Mouse (Mus musculus) kidney, adult 2 months (tissue): Measurements from ENCODE around the gene Hoxd10. TPM values are rescaled to one million over a fixed set of nuclear protein-coding genes. Genes with fewer than 3 reads are reported as not detected.

ENCODE experiments used
- DNase-seq: peaks from one replicate; pipeline ENCODE4 v3.0.0; 2021
- H3K27ac ChIP-seq: fragments of 200-500 bp; 2 replicates; pipeline ENCODE4 v1.5.1; 2012; ENCODE audit warnings: low read depth, low read length, control low read depth, inconsistent platforms; ENCODE audit not compliant: insufficient read depth
- H3K27me3 ChIP-seq: fragments of 200-500 bp; replicated peaks from 2 replicates; pipeline ENCODE4 v1.6.1; 2012; ENCODE audit warnings: mild to moderate bottlenecking, moderate library complexity, low read length, inconsistent platforms; ENCODE audit not compliant: control insufficient read depth, insufficient read depth
- H3K36me3 ChIP-seq: fragments of 200-500 bp; 2 replicates; pipeline ENCODE4 v1.6.1; 2012; ENCODE audit warnings: mild to moderate bottlenecking, moderate library complexity, low read length, inconsistent platforms; ENCODE audit not compliant: control insufficient read depth, insufficient read depth
- H3K4me1 ChIP-seq: fragments of 200-500 bp; 2 replicates; pipeline ENCODE4 v1.6.1; 2011; ENCODE audit warnings: low read length; ENCODE audit not compliant: control insufficient read depth, insufficient read depth
- H3K4me3 ChIP-seq: fragments of 200-500 bp; 2 replicates; pipeline ENCODE4 v1.5.1; 2011; ENCODE audit warnings: mild to moderate bottlenecking, low read depth, low read length, control low read depth; ENCODE audit not compliant: insufficient read depth
- CTCF ChIP-seq: fragments of 200-500 bp; conservative IDR thresholded peaks from 2 replicates; pipeline ENCODE4 v1.5.1; 2011; ENCODE audit warnings: low read depth, mild to moderate bottlenecking, control low read depth, low read length, moderate library complexity, mixed read lengths; ENCODE audit not compliant: insufficient read depth, insufficient read length
- POLR2A ChIP-seq: fragments of 200-500 bp; IDR thresholded peaks from one replicate; pipeline ENCODE4 v1.6.1; 2011; ENCODE audit warnings: low read depth, low read length, control low read depth
- WGBS: fragments of 180-500 bp; shearing (Covaris S2); methylation state at CpG from one replicate; pipeline ENCODE4 v1.1.7; 2018; 5-methylcytosine and 5-hydroxymethylcytosine counted together
- polyA plus RNA-seq: library from polyadenylated mRNA; depleted of rRNA; stranded (reverse); fragments of >200 nt; gene quantifications from 2 replicates; pipeline ENCODE4 v1.2.3, GENCODE M21; 2012

Hoxd10 gene
- polyA plus RNA-seq, 1 experiment: 7.9 TPM

DNA sequence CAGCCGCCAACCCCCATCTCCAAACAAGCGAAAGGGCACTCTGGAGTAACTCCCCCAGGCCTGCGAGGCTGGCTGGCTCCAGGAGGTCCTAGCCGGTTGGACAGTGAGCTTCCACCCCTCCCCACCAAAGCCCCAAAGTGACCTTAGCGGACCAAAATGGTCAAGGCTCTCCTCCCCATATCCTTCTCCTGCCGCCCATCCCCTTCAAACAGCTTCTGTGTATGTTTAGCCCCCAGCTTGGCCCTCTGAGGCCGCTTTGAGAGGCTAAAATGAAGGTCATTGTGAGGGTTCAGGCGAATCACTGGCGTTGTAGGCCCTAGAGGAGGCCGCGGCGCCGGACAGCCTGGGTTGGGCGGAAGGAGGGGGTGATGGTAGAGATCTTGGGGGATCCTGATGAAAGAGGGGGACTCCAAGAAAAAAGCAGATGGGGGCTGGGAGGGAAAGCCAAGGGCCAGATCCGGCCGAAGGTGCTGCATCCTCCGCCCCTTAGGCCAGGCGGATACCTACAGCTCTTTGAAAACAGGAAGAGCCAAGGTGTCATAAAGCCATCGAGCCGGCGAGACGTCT, 8.9 kb downstream of the Hoxd10 start:
- H3K4me1 ChIP-seq: no peaks in the 10 kb centered on the region
- peak overlapping the region; percentile 84 for H3K4me3 ChIP-seq
- H3K27ac ChIP-seq: peak overlapping the region; percentile 94
- TF ChIP-seq POLR2A: no peak
- no peak for TF ChIP-seq CTCF
- no peaks in the 10 kb centered on the region for H3K36me3 ChIP-seq
- 48% methylated on average over 22 of the region's 22 CpGs for WGBS
- no peaks in the 10 kb centered on the region for H3K27me3 ChIP-seq
- DNase-seq: peak; percentile 75

DNA sequence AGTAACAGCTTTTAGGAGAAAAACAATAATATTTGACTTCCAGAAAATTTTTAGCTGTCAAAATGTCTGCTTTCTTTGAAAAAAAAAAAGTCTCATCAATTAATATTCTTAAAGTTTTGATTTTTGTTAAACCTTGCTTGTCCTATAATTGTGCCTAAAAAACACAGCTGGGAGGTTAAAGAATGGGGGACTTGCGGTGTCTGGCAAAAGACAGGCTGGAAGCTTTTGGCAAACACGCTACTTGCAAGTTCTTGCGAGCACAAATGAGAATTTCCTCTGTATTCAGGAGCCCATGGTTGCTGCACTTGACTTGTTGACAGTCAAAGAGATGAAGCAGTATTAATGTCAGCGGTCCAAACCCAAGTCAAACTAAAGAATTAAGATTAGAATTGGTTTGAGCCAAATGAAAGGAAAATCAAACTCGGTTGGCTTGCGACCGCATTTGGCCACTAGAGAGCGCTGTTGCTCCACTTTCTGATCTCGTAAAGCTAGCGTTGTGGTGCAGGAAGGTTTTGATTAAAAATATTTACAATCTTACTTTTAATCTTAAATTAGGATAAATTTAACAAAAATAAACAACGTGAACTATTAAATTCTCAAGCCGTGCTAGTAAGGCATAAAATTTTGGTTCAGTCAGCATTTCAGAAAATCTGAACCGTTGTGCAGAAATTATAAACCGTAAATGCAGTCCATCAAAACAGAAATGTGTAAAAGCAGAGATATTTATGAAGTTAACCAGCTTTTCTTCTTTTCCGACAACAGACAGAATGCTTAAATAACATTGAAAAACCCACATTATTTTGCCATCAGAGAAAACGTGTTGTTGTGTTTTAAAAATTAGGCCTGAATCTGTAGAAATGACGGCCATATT, 10.5 kb downstream of the Hoxd10 start:
- 20% methylated on average over 17 of the region's 17 CpGs for WGBS
- Histone ChIP-seq H3K4me1 (no peaks in the 10 kb centered on the region), H3K27ac (peak overlapping the region; percentile 90), H3K4me3 (peak overlapping the region; percentile 32), H3K36me3 (no peaks in the 10 kb centered on the region), H3K27me3 (no peaks in the 10 kb centered on the region)
- peak; percentile 89 for DNase-seq
- TF ChIP-seq POLR2A (no peak), CTCF (peak; percentile 89)

DNA sequence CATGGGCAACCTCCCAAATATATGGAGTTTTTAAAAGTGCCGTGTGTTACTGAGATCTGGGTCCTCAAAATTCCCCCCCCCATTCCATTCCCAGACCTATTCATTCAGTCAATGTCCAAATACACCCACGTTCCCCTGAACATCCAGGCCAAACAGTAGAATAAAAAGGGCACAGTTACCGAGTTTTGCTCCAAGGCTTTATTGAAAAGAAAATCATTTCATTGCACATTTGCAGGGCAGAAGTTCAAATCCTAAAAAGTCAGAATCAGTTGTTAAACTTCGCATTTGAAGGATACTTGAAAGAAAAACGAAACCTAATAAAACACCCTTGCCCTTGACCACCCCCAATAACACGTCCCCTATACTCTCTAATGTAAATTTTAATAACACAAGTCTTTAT, 11.1 kb downstream of the Hoxd10 start:
- H3K4me3 ChIP-seq: no peak overlapping the region
- WGBS: 63% methylated on average over 6 of the region's 6 CpGs

DNA sequence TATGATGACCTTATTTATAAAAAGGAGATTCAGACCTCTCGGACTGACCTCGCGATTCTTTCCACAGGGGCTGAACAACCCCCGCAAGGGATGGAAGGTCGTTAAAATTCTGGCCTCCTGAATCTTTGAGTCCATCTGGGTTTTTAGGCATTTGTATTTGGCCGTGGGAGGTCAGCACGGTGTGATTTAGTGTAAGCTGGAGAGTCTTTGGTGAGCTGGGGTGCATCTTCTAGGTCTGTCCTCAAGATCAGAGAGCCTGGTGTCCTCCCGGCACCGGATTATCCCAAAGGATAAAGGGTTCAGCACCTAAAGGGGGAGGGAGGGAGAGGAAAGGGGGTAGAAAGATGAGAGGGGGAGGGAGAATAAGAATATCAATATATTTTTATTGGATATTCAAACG, 11.6 kb downstream of the Hoxd10 start:
- Histone ChIP-seq H3K36me3 (no peaks in the 10 kb centered on the region), H3K27me3 (no peaks in the 10 kb centered on the region), H3K4me3 (no peak overlapping the region), H3K27ac (peak overlapping the region; percentile 97), H3K4me1 (no peaks in the 10 kb centered on the region)
- 61% methylated on average over 10 of the region's 10 CpGs for WGBS
- no peak for DNase-seq
- no peak for TF ChIP-seq POLR2A
- no peak for TF ChIP-seq CTCF

More for the DNA sequence above, 11.1 kb downstream of the Hoxd10 start:
- Histone ChIP-seq H3K27me3 (no peaks in the 10 kb centered on the region), H3K4me1 (no peaks in the 10 kb centered on the region), H3K36me3 (no peaks in the 10 kb centered on the region), H3K27ac (peak overlapping the region; percentile 78)
- TF ChIP-seq CTCF (no peak), POLR2A (no peak)
- no peak for DNase-seq

DNA sequence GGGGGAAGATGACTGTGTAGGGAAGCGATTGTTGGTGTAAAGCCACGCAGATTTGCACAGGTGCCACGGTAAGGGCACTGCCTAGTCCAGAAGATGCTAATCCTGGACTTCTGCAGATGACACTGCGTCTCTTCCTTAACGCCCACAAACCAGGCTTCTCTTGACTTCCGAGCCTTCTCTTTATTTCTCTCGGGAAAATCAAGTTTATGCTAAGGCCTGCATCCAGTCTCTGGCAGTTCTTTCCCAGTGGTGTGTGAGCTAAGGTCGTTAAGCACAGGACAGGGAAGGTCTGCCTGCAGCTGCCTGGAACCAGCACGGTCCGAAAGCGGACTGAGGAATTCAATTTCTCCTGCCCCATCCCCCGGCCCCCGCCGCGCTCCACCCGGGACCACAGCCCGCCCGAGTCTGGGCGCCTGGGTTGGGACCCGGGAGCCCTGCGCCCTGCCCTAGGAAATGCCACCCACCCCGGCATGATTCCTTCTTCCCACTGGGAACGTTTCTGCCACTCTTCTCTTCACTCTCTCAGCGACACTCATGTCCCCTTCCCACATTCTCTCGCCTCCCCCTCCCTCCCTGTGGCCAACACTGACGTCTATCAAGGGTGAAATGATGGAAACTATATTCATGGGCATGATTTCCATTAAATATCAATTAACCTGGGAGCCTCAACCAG, 12.1 kb downstream of the Hoxd10 start:
- peak overlapping the region; percentile 72 for H3K4me3 ChIP-seq
- peaks cover 3% of the 10 kb centered on the region; the same call in 1 of the 2 replicates for H3K4me1 ChIP-seq
- no peak for TF ChIP-seq POLR2A
- no peak for TF ChIP-seq CTCF
- H3K27me3 ChIP-seq: no peaks in the 10 kb centered on the region
- H3K27ac ChIP-seq: peak overlapping the region; percentile 97
- DNase-seq: peak; percentile 83
- H3K36me3 ChIP-seq: no peaks in the 10 kb centered on the region
- WGBS: 39% methylated on average over 26 of the region's 26 CpGs

DNA sequence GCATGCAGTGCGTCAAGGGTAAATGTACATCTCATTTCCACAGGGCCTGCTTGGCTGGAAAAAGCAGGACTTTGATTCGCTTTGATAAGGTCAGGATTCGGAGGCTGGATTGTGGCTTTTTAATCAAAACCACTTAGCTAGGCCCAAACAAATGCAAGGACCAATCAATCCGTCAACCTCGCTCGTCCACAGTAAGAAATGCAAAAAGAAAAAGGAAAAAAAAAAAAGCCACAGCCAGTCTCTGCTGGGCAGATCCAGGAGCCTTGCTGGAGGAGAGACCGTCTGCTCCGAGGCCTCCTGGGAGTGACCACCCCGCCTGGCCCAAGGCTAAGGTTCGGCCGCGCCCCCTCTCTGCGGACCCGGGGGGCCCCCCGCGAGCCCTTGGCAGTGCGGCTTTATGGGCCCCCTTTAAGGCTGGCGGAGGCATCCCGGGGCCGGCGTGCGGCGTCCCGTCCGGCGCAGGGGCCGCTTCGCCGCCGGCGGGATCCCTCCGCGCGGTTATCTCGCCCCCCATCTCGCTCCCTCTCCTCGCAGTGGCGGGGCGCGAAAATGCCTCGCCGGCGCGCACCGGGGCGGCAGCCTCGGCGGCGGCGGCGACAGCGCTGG, 12.8 kb downstream of the Hoxd10 start, which contains the start of gene Hoxd8:
Gene Hoxd8 (plus strand): TSS at position 223 of the 606 bp plus-strand sequence.
- Histone ChIP-seq H3K36me3 (no peaks in the 10 kb centered on the region), H3K4me1 (peaks cover 3% of the 10 kb centered on the region; the same call in 1 of the 2 replicates), H3K27me3 (no peaks in the 10 kb centered on the region), H3K27ac (peak within 1 kb of the TSS; percentile 97), H3K4me3 (peak within 1 kb of the TSS; percentile 72)
- DNase-seq: peak; percentile 90
- no peak for TF ChIP-seq POLR2A
- no peak for TF ChIP-seq CTCF
- WGBS: 2% methylated on average over 50 of the region's 52 CpGs
